Mouse (Mus musculus) right cerebral cortex, adult 18-20 months (tissue): ENCODE data around the gene Pkn1.

Source experiments
- DNase-seq: peaks from one replicate; pipeline ENCODE4 v3.0.0; 2022; ENCODE audit warnings: mixed read lengths

The Pkn1 gene

GRCm38 (mm10) chr8:83681099-83681498 lies 17.9 kb downstream of the Pkn1 start:
- DNase-seq = no peak

GRCm38 (mm10) chr8:83680603-83681002 lies 18.4 kb downstream of the Pkn1 start:
- no peak for DNase-seq

GRCm38 (mm10) chr8:83679866-83680265 lies 19.1 kb downstream of the Pkn1 start:
- peak; percentile 86 for DNase-seq

GRCm38 (mm10) chr8:83674497-83674896 lies 24.5 kb downstream of the Pkn1 start:
- peak; percentile 83 for DNase-seq

- no peak for DNase-seq
These were observed 26.0 kb downstream of the Pkn1 start for GRCm38 (mm10) chr8:83672936-83673335.

- no peak for DNase-seq
These were observed 30.0 kb downstream of the Pkn1 start for GRCm38 (mm10) chr8:83669013-83669412.

GRCm38 (mm10) chr8:83668010-83668916 lies 30.7 kb downstream of the Pkn1 start:
- DNase-seq = peak; percentile 38

- DNase-seq = no peak
These were observed 31.5 kb downstream of the Pkn1 start for GRCm38 (mm10) chr8:83667526-83667925.

GRCm38 (mm10) chr8:83666866-83667234 lies 32.1 kb downstream of the Pkn1 start:
- no peak for DNase-seq

GRCm38 (mm10) chr8:83665969-83666865 lies 32.8 kb downstream of the Pkn1 start, which contains the start of gene Ptger1:
Gene Ptger1 (plus strand): TSS chr8:83666678.
- no peak for DNase-seq

GRCm38 (mm10) chr8:83664931-83665625 lies 33.9 kb downstream of the Pkn1 start:
- no peak for DNase-seq

GRCm38 (mm10) chr8:83664096-83664495 lies 34.9 kb downstream of the Pkn1 start:
- no peak for DNase-seq

- DNase-seq = peak; percentile 87
These were observed 36.6 kb downstream of the Pkn1 start for GRCm38 (mm10) chr8:83662421-83662826.

GRCm38 (mm10) chr8:83660995-83661680 lies 37.8 kb downstream of the Pkn1 start:
- DNase-seq = no peak

- DNase-seq = peak; percentile 66
These were observed 38.4 kb downstream of the Pkn1 start for GRCm38 (mm10) chr8:83660545-83660944.

GRCm38 (mm10) chr8:83656484-83657246 lies 42.3 kb downstream of the Pkn1 start:
- DNase-seq = no peak

- DNase-seq = no peak
These were observed 42.9 kb downstream of the Pkn1 start for GRCm38 (mm10) chr8:83656043-83656442.

- DNase-seq = no peak
These were observed 44.3 kb downstream of the Pkn1 start for GRCm38 (mm10) chr8:83654725-83655124.

- no peak for DNase-seq
These were observed 45.3 kb downstream of the Pkn1 start for GRCm38 (mm10) chr8:83653662-83654017.

- DNase-seq = no peak
These were observed 46.0 kb downstream of the Pkn1 start for GRCm38 (mm10) chr8:83652744-83653661.
